Mouse (Mus musculus): ENCODE data around the gene Gm3239.
"Not testable (repeated sequence)": the region's sequence is repeated elsewhere in the genome, so short reads cannot be mapped to it uniquely, and the experiment has no call there.

The Gm3239 gene

DNA sequence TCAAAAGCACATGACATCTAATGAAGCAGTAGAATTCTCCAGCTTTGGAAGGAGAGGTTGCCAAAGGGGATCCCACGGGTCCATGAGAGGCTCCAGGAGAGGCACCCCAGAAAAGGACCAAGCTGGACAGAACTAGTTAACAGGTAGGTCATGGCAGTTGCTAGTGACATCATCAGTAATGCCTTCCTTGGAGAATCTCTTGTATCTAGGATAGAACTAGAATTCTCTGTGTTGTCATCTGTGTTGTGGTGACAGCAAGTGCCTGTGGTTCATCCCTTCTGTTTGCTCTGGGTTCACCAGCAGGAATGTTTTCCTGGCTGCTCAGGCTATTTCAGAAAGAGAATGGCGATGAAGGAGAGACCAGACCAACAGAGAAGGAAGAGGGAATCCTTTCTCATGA lies at the start of gene Gm3239:
Gene Gm3239, plus strand, starts transcription at position 301 of the 400 bp plus-strand sequence.
- DNase-seq: not testable (repeated sequence)

GRCm38 (mm10) chr14:4632052-4632451 lies 31.9 kb upstream of the Gm3239 start, which contains the start of gene Gm8159:
Gene Gm8159 (plus strand): TSS chr14:4632352.
- DNase-seq: not testable (repeated sequence)

- DNase-seq: not testable (repeated sequence)
These were observed 14.7 kb upstream of the Gm3239 start for GRCm38 (mm10) chr14:4649309-4649708.

GRCm38 (mm10) chr14:4650324-4650723 lies 13.7 kb upstream of the Gm3239 start:
- peak; percentile 7 for DNase-seq

DNA sequence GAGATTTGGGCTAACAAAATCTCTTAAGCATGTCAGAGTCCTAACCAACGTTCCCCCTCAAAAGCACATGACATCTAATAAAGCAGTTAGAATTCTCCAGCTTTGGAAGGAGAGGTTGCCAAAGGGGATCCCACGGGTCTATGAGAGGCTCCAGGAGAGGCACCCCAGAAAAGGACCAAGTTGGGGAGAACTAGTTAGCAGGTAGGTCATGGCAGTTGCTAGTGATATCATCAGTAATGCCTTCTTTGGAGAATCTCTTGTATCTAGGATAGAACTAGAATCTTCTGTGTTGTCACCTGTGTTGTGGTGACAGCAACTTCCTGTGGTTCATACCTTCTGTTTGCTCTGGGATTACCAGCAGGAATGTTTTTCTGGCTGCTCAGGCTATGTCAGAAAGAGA lies 44.9 kb downstream of the Gm3239 start, which contains the start of gene Gm7876:
Gene Gm7876, plus strand, starts transcription at position 301 of the 400 bp plus-strand sequence.
- DNase-seq: not testable (repeated sequence)
